Mouse (Mus musculus) layer of hippocampus, postnatal 14 days (tissue): ENCODE measurements around the gene Ccnl2. TPM values are rescaled to one million over a fixed set of nuclear protein-coding genes. Genes with fewer than 3 reads are reported as not detected.
A peak's percentile ranks its signal among the peaks of the same experiment; 100 is the strongest.

Experiments
- DNase-seq, 2 experiments: peaks; one replicate each; pipeline ENCODE4 v3.0.0; 2021 to 2022; ENCODE audit warnings: low spot score in 2 of 2, mixed read lengths in 1 of 2
- microRNA-seq, 2 experiments: library from miRNA; unstranded; fragments of <30 nt; microRNA quantifications; one replicate each; pipeline ENCODE4 v1.2.0; 2021
- total RNA-seq, 2 experiments: library from RNA; stranded (reverse); gene quantifications; 2 replicates each; pipeline ENCODE4 v1.2.3; 2021

Gene Ccnl2
- total RNA-seq, 2 experiments from 2014 or later = 77.7 to 89.3 TPM

GRCm38 (mm10) chr4:155859318-155859717 lies 47.0 kb downstream of the Ccnl2 start:
- DNase-seq = no peak

GRCm38 (mm10) chr4:155861787-155862186 lies 49.5 kb downstream of the Ccnl2 start:
- no peak for DNase-seq

GRCm38 (mm10) chr4:155863001-155863400 lies 50.7 kb downstream of the Ccnl2 start, which contains the start of gene Tas1r3:
Gene Tas1r3 (minus strand): TSS chr4:155863362.
- DNase-seq = no peak

DNA sequence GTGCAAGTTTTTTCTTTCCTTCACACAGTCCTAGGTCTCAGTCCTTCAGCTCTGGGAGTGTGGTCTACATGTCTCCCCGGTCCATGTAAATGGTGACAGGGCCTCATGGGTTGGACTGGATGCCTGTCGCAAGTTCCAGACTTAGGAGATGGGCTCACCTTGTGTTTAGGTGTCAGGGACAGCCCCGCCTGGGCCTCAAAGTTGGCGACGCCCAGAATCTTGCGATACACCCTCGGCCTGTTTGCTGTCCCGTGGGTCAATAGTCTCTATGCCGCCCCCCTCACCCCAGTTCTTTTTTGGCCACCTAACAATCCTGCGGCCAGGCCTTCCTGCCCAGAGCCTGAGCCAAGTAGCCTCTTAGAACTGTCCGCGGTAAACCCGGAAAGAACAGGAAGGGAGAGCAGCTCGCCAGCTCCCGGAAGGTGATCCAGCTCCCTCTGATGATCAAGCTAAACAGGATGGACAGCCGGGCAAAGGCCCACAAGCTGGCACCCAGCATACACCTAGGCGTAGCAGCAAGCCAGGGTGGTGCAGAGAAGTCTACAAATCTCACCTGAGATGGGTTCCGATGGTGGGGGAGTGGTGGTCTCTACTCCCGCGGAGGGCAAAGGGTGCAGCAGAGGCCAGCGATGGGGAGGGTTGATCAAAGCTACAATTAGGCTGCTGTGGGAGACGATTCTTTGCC lies 56.5 kb downstream of the Ccnl2 start:
- DNase-seq = no peak

DNA sequence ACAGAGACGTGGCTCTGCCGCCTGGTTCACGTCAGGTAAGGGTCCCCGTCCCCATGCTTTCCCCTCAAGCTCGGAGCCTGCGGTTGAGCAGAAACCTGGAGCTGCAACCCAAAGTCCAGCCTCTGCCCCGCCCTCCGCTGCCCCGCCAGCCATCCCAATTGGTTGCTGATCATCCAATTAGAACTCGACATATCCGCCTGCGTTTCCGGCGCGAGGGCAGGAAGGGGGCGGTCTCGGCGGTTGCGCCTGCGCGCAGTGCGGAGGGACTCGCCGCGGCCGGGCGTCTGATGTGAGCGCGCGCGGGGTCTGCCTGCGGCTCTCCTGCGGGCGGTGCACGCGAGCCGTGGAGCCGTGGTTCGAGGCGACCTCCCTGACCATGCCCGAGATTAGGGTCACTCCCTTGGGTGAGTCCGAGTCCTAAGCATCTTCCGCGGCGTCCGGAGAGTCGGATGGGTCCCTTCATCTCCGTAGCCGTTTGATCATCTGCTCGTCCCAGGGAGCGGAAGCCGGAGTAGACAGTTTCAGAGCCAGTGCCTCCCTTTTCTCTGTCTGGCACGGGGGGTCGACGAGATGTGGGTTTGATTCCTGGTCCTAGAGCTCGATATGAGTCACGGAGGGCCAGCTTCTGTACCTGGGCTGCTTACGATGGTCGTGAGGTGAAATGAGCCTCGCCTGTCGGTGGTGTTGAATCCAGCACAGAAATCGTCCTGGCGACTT lies 57.2 kb downstream of the Ccnl2 start, which contains the start of the genes Cptp and Ints11:
TSS of gene Cptp (minus strand) at position 124 of the 717 bp plus-strand sequence.
TSS of gene Ints11 (plus strand) at position 230 of the 717 bp plus-strand sequence.
- DNase-seq = peak; percentile 94 to 98

DNA sequence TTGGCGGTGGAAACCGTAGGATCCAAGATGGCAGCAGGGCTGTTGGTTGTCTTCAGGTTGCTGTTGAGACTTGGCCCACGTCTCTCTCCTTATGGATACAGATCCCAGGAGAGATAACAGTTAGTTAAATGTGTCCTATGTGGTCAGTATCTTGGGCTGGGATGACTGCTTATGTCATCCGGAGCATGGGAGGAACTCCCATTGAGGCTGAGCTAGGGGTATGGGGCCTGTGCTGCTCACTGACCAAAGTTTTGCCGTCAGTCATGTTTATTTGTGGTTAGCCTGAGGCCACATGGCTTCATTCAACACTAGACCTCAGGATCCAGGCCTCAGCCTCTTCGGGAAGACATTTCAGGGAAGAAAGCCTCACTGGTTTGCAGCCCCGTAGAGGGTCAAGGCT lies 59.1 kb downstream of the Ccnl2 start:
- no peak for DNase-seq

Small RNA genes lying within 50 kb of the gene (microRNA-seq; reads per million reads assigned to microRNA genes)
- 0 reads per million in 2 experiments for gene Gm27743

Other genes starting within 250 kb of the Ccnl2 start
- 10 to 100 TPM; 41.4 to 46.1 TPM for gene Slc35e2, start 211.1 kb upstream of the Ccnl2 start, total RNA-seq
- 10 to 100 TPM; 45.4 to 50.7 TPM for gene Cdk11b, start 187.6 kb upstream of the Ccnl2 start, total RNA-seq
- not detected for gene Gm10563, start 167.1 kb upstream of the Ccnl2 start, total RNA-seq
- gene Mmp23, start 159.1 kb upstream of the Ccnl2 start, total RNA-seq = 1 to 10 TPM; 1.5 to 4.7 TPM
- 10 to 100 TPM; 86.7 to 87.7 TPM for gene Mib2, start 143.3 kb upstream of the Ccnl2 start, total RNA-seq
- gene Fndc10, start 118.1 kb upstream of the Ccnl2 start, total RNA-seq = 10 to 100 TPM; 22.5 to 26.4 TPM
- 10 to 100 TPM; 65.7 to 79.1 TPM for gene Ssu72, start 107.7 kb upstream of the Ccnl2 start, total RNA-seq
- 10 to 100 TPM; 41.6 to 45.7 TPM for gene Tmem240, start 77.7 kb upstream of the Ccnl2 start, total RNA-seq
- 10 to 100 TPM; 52.5 to 59.7 TPM for gene Atad3a, start 51.4 kb upstream of the Ccnl2 start, total RNA-seq
- gene Vwa1, start 37.8 kb upstream of the Ccnl2 start, total RNA-seq = 10 to 100 TPM; 13.5 to 16.8 TPM
- gene Tmem88b, start 26.6 kb upstream of the Ccnl2 start, total RNA-seq = 10 to 100 TPM; 18.0 to 18.1 TPM
- gene Ankrd65, start 22.1 kb upstream of the Ccnl2 start, total RNA-seq = under 1 TPM in 1 of 2 experiments, not detected in 1; 0.48 TPM
- 100 to 1,000 TPM; 105 to 109 TPM for gene Mrpl20, start 9.6 kb upstream of the Ccnl2 start, total RNA-seq
- 10 to 100 TPM; 83.3 to 83.7 TPM for gene Aurkaip1, start 18.8 kb downstream of the Ccnl2 start, total RNA-seq
- gene Mxra8, start 27.2 kb downstream of the Ccnl2 start, total RNA-seq = 10 to 100 TPM; 10.0 to 12.7 TPM
- gene Dvl1, start 34.9 kb downstream of the Ccnl2 start, total RNA-seq = 10 to 100 TPM; 72.9 to 75.8 TPM
- under 1 TPM; 0.25 to 0.29 TPM for gene Tas1r3, start 50.9 kb downstream of the Ccnl2 start, total RNA-seq
- gene Cptp, start 57.0 kb downstream of the Ccnl2 start, total RNA-seq = 10 to 100 TPM; 29.5 to 31.2 TPM
- gene Ints11, start 57.1 kb downstream of the Ccnl2 start, total RNA-seq = 10 to 100 TPM; 29.4 to 33.0 TPM
- gene Pusl1, start 79.3 kb downstream of the Ccnl2 start, total RNA-seq = 10 to 100 TPM; 61.3 to 65.4 TPM
- gene Acap3, start 79.3 kb downstream of the Ccnl2 start, total RNA-seq = 100 to 1,000 TPM; 143 to 160 TPM
- gene Ube2j2, start 131.3 kb downstream of the Ccnl2 start, total RNA-seq = 10 to 100 TPM; 75.2 to 78.9 TPM
- 10 to 100 TPM; 15.9 to 21.1 TPM for gene C1qtnf12, start 149.8 kb downstream of the Ccnl2 start, total RNA-seq
- 1 to 10 TPM; 9.0 to 9.7 TPM for gene B3galt6, start 180.2 kb downstream of the Ccnl2 start, total RNA-seq
- gene Sdf4, start 180.4 kb downstream of the Ccnl2 start, total RNA-seq = 100 to 1,000 TPM; 154 to 157 TPM
- gene Tnfrsf4, start 201.4 kb downstream of the Ccnl2 start, total RNA-seq = 1 to 10 TPM; 1.0 to 1.1 TPM
- gene Tnfrsf18, start 213.7 kb downstream of the Ccnl2 start, total RNA-seq = not detected
- gene Ttll10, start 246.9 kb downstream of the Ccnl2 start, total RNA-seq = under 1 TPM in 1 of 2 experiments, not detected in 1; 0.14 TPM